Mouse (Mus musculus) myocyte (in vitro differentiated cells): ENCODE results near the gene Hhat. TPM values are rescaled to one million over a fixed set of nuclear protein-coding genes. Genes with fewer than 3 reads are reported as not detected.

Source experiments
- H3K27me3 ChIP-seq: one replicate; pipeline ENCODE4 v1.6.1; 2011; ENCODE audit not compliant: control insufficient read depth, insufficient read depth, insufficient read length
- H3K36me3 ChIP-seq: one replicate; pipeline ENCODE4 v1.6.1; 2011; ENCODE audit not compliant: control insufficient read depth, insufficient read depth
- H3K4me2 ChIP-seq: one replicate; pipeline ENCODE4 v1.6.1; 2011; ENCODE audit warnings: low read depth, control low read depth
- H3K4me3 ChIP-seq: one replicate; pipeline ENCODE4 v1.5.1; 2011; ENCODE audit warnings: mild to moderate bottlenecking, control low read depth, moderate library complexity
- H3K79me2 ChIP-seq: one replicate; pipeline ENCODE4 v1.6.1; 2011; ENCODE audit not compliant: control insufficient read depth, insufficient read depth
- H3ac ChIP-seq: one replicate; pipeline ENCODE4 v1.6.1; 2011; ENCODE audit not compliant: control insufficient read depth, insufficient read length
- CEBPB ChIP-seq: IDR thresholded peaks from 2 replicates; pipeline ENCODE4 v1.6.1; 2011; ENCODE audit warnings: mild to moderate bottlenecking, moderate library complexity; ENCODE audit not compliant: poor library complexity, insufficient read depth, severe bottlenecking
- E2F4 ChIP-seq: IDR thresholded peaks from one replicate; pipeline ENCODE4 v1.6.1; 2011; ENCODE audit warnings: mild to moderate bottlenecking, control low read depth, moderate library complexity; ENCODE audit not compliant: insufficient read depth
- MAX ChIP-seq: IDR thresholded peaks from one replicate; pipeline ENCODE4 v1.6.1; 2011; ENCODE audit warnings: low read depth, mild to moderate bottlenecking, control low read depth
- MYOD1 ChIP-seq, 3 experiments: IDR thresholded peaks; one replicate each; pipeline ENCODE4 v1.6.1; 2011; ENCODE audit warnings: control low read depth in 2 of 3, low read depth in 2 of 3, mild to moderate bottlenecking in 2 of 3, moderate library complexity in 1 of 3; ENCODE audit not compliant: insufficient read length in 2 of 3, control insufficient read depth in 1 of 3
- MYOG ChIP-seq, 3 experiments: IDR thresholded peaks; one replicate each; pipeline ENCODE4 v1.6.1; 2011; ENCODE audit warnings: control low read depth in 2 of 3, low read depth in 2 of 3, mild to moderate bottlenecking in 2 of 3; ENCODE audit not compliant: insufficient read length in 2 of 3, control insufficient read depth in 1 of 3, insufficient read depth in 1 of 3
- POLR2A ChIP-seq: IDR thresholded peaks from one replicate; pipeline ENCODE4 v1.6.1; 2011; ENCODE audit warnings: low read depth, mild to moderate bottlenecking, control low read depth, moderate library complexity; ENCODE audit not compliant: insufficient read length
- POLR2AphosphoS2 ChIP-seq: IDR thresholded peaks from one replicate; pipeline ENCODE4 v1.6.1; 2011; ENCODE audit warnings: low read depth, control low read depth; ENCODE audit not compliant: insufficient read length
- REST ChIP-seq: IDR thresholded peaks from one replicate; pipeline ENCODE4 v1.6.1; 2011; ENCODE audit warnings: mild to moderate bottlenecking, control low read depth, moderate library complexity; ENCODE audit not compliant: insufficient read depth, insufficient read length
- SRF ChIP-seq: IDR thresholded peaks from one replicate; pipeline ENCODE4 v1.6.1; 2011; ENCODE audit warnings: low read depth; ENCODE audit not compliant: control insufficient read depth, insufficient read length
- TCF12 ChIP-seq: IDR thresholded peaks from one replicate; pipeline ENCODE4 v1.6.1; 2011; ENCODE audit warnings: mild to moderate bottlenecking, control low read depth; ENCODE audit not compliant: poor library complexity, insufficient read depth, severe bottlenecking
- TCF3 ChIP-seq: IDR thresholded peaks from one replicate; pipeline ENCODE4 v1.6.1; 2011; ENCODE audit warnings: low read depth, control low read depth; ENCODE audit not compliant: insufficient read length
- USF1 ChIP-seq: IDR thresholded peaks from one replicate; pipeline ENCODE4 v1.6.1; 2011; ENCODE audit warnings: low read depth, mild to moderate bottlenecking, control low read depth, moderate library complexity
- polyA plus RNA-seq: library from polyadenylated mRNA; unstranded; fragments of >200 nt; fragmentation: generic; extraction: Trizol; gene quantifications from one replicate; pipeline ENCODE4 v1.2.1, GENCODE M21; 2012; ENCODE audit warnings: missing spikeins

The Hhat gene
- polyA plus RNA-seq, 1 experiment: 4.4 TPM

DNA sequence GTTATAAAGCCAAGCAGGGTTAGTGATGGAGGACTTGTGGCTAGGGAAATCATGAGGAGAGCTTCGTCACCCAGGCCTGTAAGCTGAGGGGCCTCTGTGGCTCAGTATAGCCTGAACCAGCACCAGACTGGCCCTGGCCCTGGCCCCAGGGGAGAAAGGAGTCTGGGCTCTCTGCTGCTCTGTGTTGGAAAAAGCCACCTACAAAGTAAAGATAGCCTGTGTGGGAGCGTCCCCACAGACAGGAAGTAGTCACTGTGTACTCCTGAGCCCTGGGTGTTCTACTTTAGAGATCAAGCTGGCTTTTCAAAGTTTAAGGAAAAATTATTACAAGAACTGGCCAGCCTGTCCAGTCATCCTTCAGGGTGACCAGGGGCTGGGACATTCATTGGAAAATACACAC is 273.5 kb downstream of the Hhat start:
- Histone ChIP-seq H3K36me3 (no peaks in the 10 kb centered on the region), H3K4me3 (no peak overlapping the region), H3ac (no peak overlapping the region), H3K79me2 (no peaks in the 10 kb centered on the region), H3K4me2 (no peak overlapping the region), H3K27me3 (no peaks in the 10 kb centered on the region)
- TF ChIP-seq CEBPB (no peak), USF1 (no peak), E2F4 (no peak), MYOG (IDR thresholded peaks at IDR 0.05; ENCODE audit: control insufficient read depth in 1 of 3, insufficient read depth in 1 of 3, insufficient read length in 2 of 3, low read depth in 2 of 3) (no peak), REST (no peak), MAX (no peak), POLR2AphosphoS2 (no peak), POLR2A (no peak), TCF12 (no peak), SRF (no peak), TCF3 (no peak), MYOD1 (IDR thresholded peaks at IDR 0.05; ENCODE audit: control insufficient read depth in 1 of 3, insufficient read length in 2 of 3, low read depth in 2 of 3) (no peak)

GRCm38 (mm10) chr1:192489908-192490825 is 280.9 kb downstream of the Hhat start:
- no peak for TF ChIP-seq TCF3
- no peak for TF ChIP-seq TCF12
- TF ChIP-seq MYOG (IDR thresholded peaks at IDR 0.05; ENCODE audit: control insufficient read depth in 1 of 3, insufficient read depth in 1 of 3, insufficient read length in 2 of 3, low read depth in 2 of 3): no peak
- no peak for TF ChIP-seq MYOD1 (IDR thresholded peaks at IDR 0.05; ENCODE audit: control insufficient read depth in 1 of 3, insufficient read length in 2 of 3, low read depth in 2 of 3)
- no peak for TF ChIP-seq E2F4
- TF ChIP-seq SRF: no peak
- no peak for TF ChIP-seq POLR2AphosphoS2
- TF ChIP-seq USF1: no peak
- TF ChIP-seq REST: no peak
- TF ChIP-seq POLR2A: no peak
- no peak for TF ChIP-seq CEBPB
- no peak for TF ChIP-seq MAX
- H3K36me3 ChIP-seq: no peaks in the 10 kb centered on the region

GRCm38 (mm10) chr1:192487571-192487970 is 283.5 kb downstream of the Hhat start:
- no peak overlapping the region for H3ac ChIP-seq
- no peaks in the 10 kb centered on the region for H3K27me3 ChIP-seq
- H3K4me2 ChIP-seq: no peak overlapping the region
- H3K36me3 ChIP-seq: no peaks in the 10 kb centered on the region
- TF ChIP-seq SRF (no peak), POLR2AphosphoS2 (no peak), MYOG (IDR thresholded peaks at IDR 0.05; ENCODE audit: control insufficient read depth in 1 of 3, insufficient read depth in 1 of 3, insufficient read length in 2 of 3, low read depth in 2 of 3) (no peak), POLR2A (no peak), MYOD1 (IDR thresholded peaks at IDR 0.05; ENCODE audit: control insufficient read depth in 1 of 3, insufficient read length in 2 of 3, low read depth in 2 of 3) (no peak), TCF3 (no peak), CEBPB (no peak), E2F4 (no peak), MAX (no peak), REST (no peak), TCF12 (no peak), USF1 (no peak)
- H3K79me2 ChIP-seq: no peaks in the 10 kb centered on the region
- H3K4me3 ChIP-seq: no peak overlapping the region

More at GRCm38 (mm10) chr1:192489908-192490825, 280.9 kb downstream of the Hhat start:
- H3ac ChIP-seq: no peak overlapping the region
- H3K79me2 ChIP-seq: no peaks in the 10 kb centered on the region
- H3K4me2 ChIP-seq: no peak overlapping the region
- no peaks in the 10 kb centered on the region for H3K27me3 ChIP-seq
- no peak overlapping the region for H3K4me3 ChIP-seq

DNA sequence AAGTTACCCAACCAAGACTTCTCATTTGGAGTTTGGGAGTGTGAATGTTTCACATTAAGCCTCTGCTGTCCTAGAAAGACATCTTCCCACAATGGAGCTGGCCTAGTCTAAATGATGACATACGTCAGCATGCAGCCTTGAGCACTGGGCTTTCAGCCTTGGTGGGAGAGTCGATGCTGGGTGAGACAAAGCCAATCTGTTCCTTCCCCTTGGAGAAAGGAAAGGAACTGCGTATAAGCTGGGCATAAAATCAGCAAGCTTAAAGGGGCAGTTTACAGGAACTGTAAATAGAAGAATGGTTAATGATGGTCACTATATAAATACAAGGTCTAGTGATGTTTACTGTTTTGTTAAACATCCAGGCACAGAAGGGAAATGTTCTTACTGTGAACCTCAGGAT is 286.0 kb downstream of the Hhat start:
- TF ChIP-seq MYOG (IDR thresholded peaks at IDR 0.05; ENCODE audit: control insufficient read depth in 1 of 3, insufficient read depth in 1 of 3, insufficient read length in 2 of 3, low read depth in 2 of 3) (no peak), POLR2AphosphoS2 (no peak), MAX (no peak), TCF3 (no peak), POLR2A (no peak), USF1 (no peak), TCF12 (no peak), REST (no peak), SRF (no peak), CEBPB (no peak), MYOD1 (IDR thresholded peaks at IDR 0.05; ENCODE audit: control insufficient read depth in 1 of 3, insufficient read length in 2 of 3, low read depth in 2 of 3) (no peak), E2F4 (no peak)
- H3K4me3 ChIP-seq: no peak overlapping the region
- H3K36me3 ChIP-seq: no peaks in the 10 kb centered on the region
- no peaks in the 10 kb centered on the region for H3K79me2 ChIP-seq
- H3K27me3 ChIP-seq: no peaks in the 10 kb centered on the region
- H3ac ChIP-seq: no peak overlapping the region
- H3K4me2 ChIP-seq: no peak overlapping the region
